Mouse (Mus musculus) heart, adult 2 months (tissue): ENCODE measurements around the gene Kntc1.

Experiments used
- CTCF ChIP-seq: fragments of 200-600 bp; IDR thresholded peaks from 2 replicates; pipeline ENCODE4 v1.8.1; 2022; ENCODE audit warnings: antibody characterized with exemption, mild to moderate bottlenecking, moderate library complexity
- EP300 ChIP-seq: fragments of 200-500 bp; IDR thresholded peaks from 2 replicates; pipeline ENCODE4 v1.6.1; 2011; ENCODE audit warnings: low read depth, low read length, control low read depth; ENCODE audit not compliant: insufficient read depth
- POLR2A ChIP-seq: fragments of 200-500 bp; IDR thresholded peaks from 2 replicates; pipeline ENCODE4 v1.6.1; 2011; ENCODE audit warnings: mild to moderate bottlenecking, low read depth, low read length, control low read depth; ENCODE audit not compliant: insufficient read depth

DNA sequence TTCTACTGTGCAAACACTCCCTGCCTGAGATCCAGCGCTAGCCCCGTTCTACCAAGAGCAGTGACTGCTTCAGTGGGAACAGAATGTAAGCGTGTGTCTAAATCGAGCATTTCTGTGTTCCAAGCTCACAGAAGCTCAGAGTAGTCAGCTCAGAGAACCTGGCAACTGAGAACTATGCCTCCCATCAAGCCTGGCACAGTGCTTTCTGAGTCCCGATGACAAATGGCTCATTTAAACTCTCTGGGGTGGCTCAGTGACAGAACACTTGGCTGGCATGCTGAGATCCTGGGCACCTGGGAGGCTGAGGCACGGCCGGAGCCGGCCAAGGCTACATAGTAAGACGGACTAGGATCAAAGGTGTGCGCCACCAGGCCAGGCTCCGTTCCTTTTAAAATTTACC, 56.8 kb downstream of the Kntc1 start:
- TF ChIP-seq EP300 (no peak), CTCF (no peak), POLR2A (no peak)
